Mouse (Mus musculus): Measurements from ENCODE around the gene Olfr630. TPM values are rescaled to one million over a fixed set of nuclear protein-coding genes. Genes with fewer than 3 reads are reported as not detected.
"Not testable (repeated sequence)": the region's sequence is repeated elsewhere in the genome, so short reads cannot be mapped to it uniquely, and the experiment has no call there.

Gene Olfr630
- polyA plus RNA-seq, 1 experiment = not detected

DNA sequence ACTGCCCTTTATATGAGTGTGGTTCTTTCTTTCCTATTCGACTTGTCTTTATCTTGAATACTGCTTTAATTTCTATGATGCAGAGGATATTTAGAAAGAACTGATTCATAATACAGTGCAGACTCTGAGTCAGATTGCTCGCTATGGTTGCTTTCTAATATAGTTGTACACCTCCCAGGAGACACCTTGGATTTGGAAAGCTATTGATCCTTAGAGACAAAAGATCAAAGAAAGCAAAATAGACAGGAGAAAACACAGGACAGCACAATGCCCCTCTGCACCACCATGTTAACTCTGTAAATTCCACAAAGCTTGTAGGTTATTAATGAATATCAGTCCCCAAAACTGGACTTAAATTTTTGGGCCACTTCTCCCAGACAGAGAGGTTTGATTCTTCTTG is 12.3 kb downstream of the Olfr630 start, which contains the start of gene Olfr629:
Gene Olfr629, minus strand, starts transcription at position 101 of the 400 bp plus-strand sequence.
- whole genome bisulfite sequencing = 67% methylated on average over 2 of the region's 2 CpGs
- no peak for DNase-seq
- H3K4me3 ChIP-seq (replicated peaks; ENCODE audit: insufficient read depth, low read depth, low read length) = no peak within 1 kb of the TSS
- H3K27ac ChIP-seq (ENCODE audit: insufficient read depth, low read length) = no peak within 1 kb of the TSS
- H3K4me1 ChIP-seq (ENCODE audit: control insufficient read depth, insufficient read depth, low read length) = no peaks in the 10 kb centered on the region
- H3K27me3 ChIP-seq (ENCODE audit: control insufficient read depth, insufficient read depth, low read length) = no peaks in the 10 kb centered on the region
- no peak for TF ChIP-seq CTCF (IDR thresholded peaks at IDR 0.05; ENCODE audit: borderline replicate concordance, insufficient read depth, low read depth, low read length)
- no peak for TF ChIP-seq POLR2A (IDR thresholded peaks at IDR 0.05; ENCODE audit: borderline replicate concordance, insufficient read depth, low read length)

DNA sequence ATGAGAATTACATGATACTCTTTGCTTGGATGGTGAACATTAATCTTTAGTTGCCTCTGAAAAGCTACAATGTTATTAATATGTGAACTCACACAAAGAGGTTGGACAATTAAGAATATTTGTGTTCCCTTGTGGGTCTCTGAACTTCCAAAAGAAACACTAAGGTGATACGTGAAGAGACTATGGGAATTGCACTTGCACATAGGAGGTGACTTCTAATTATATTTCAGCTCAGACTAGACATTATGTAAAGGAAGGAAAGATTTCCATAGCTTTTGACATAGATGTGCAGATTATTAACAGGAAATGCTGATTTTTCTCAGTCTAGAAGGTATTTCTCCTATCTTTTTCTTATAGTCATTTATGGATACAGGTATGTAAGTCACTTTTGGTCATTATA is 27.1 kb downstream of the Olfr630 start, which contains the start of gene Olfr628:
Gene Olfr628, plus strand, starts transcription at position 301 of the 400 bp plus-strand sequence.
- no peak for TF ChIP-seq POLR2A (IDR thresholded peaks at IDR 0.05; ENCODE audit: borderline replicate concordance, insufficient read depth, low read length)
- TF ChIP-seq CTCF (IDR thresholded peaks at IDR 0.05; ENCODE audit: borderline replicate concordance, insufficient read depth, low read depth, low read length) = no peak
- Histone ChIP-seq H3K27ac (ENCODE audit: insufficient read depth, low read length) (no peak within 1 kb of the TSS), H3K4me1 (ENCODE audit: control insufficient read depth, insufficient read depth, low read length) (no peaks in the 10 kb centered on the region), H3K4me3 (replicated peaks; ENCODE audit: insufficient read depth, low read depth, low read length) (no peak within 1 kb of the TSS), H3K27me3 (ENCODE audit: control insufficient read depth, insufficient read depth, low read length) (no peaks in the 10 kb centered on the region)
- WGBS = 92% methylated on average over 1 of the region's 1 CpGs
- no peak for DNase-seq

GRCm38 (mm10) chr7:103716398-103716797 is 40.7 kb downstream of the Olfr630 start:
- 97% methylated on average over 1 of the region's 1 CpGs for WGBS
- H3K27me3 ChIP-seq (ENCODE audit: control insufficient read depth, insufficient read depth, low read length); H3K4me3 ChIP-seq (replicated peaks; ENCODE audit: insufficient read depth, low read depth, low read length); DNase-seq; H3K4me1 ChIP-seq (ENCODE audit: control insufficient read depth, insufficient read depth, low read length); H3K27ac ChIP-seq (ENCODE audit: insufficient read depth, low read length): not testable (repeated sequence)

DNA sequence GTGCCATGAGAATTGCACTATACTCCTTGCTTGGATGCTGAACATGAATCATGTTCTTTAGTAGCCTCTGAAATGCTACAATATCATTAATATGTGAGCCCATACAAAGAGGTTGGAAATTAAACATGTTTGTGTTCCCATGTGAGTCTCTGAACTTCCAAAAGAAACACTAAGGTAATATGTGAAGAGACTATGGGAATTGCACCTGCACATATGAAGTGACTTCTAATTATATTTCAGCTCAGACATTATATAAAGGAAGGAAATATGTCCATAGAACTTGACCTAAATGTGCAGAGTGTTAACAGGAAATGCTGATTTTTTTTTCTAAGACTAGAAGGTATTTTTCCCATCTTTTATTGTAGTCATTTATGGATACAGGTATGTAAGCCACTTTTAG is 42.8 kb downstream of the Olfr630 start, which contains the start of gene Olfr243:
Gene Olfr243, plus strand, starts transcription at position 301 of the 400 bp plus-strand sequence.
- TF ChIP-seq CTCF (IDR thresholded peaks at IDR 0.05; ENCODE audit: borderline replicate concordance, insufficient read depth, low read depth, low read length) = no peak
- no peak for TF ChIP-seq POLR2A (IDR thresholded peaks at IDR 0.05; ENCODE audit: borderline replicate concordance, insufficient read depth, low read length)

GRCm38 (mm10) chr7:103712024-103712423 is 45.1 kb downstream of the Olfr630 start:
- no peak overlapping the region for H3K4me3 ChIP-seq (replicated peaks; ENCODE audit: insufficient read depth, low read depth, low read length)
- no peaks in the 10 kb centered on the region for H3K27me3 ChIP-seq (ENCODE audit: control insufficient read depth, insufficient read depth, low read length)
- no peak for TF ChIP-seq CTCF (IDR thresholded peaks at IDR 0.05; ENCODE audit: borderline replicate concordance, insufficient read depth, low read depth, low read length)
- 41% methylated on average over 2 of the region's 2 CpGs for WGBS
- H3K27ac ChIP-seq (ENCODE audit: insufficient read depth, low read length) = no peak overlapping the region
- no peaks in the 10 kb centered on the region for H3K4me1 ChIP-seq (ENCODE audit: control insufficient read depth, insufficient read depth, low read length)
- DNase-seq = no peak

More for the DNA sequence above, 42.8 kb downstream of the Olfr630 start, which contains the start of gene Olfr243:
- Histone ChIP-seq H3K27me3 (ENCODE audit: control insufficient read depth, insufficient read depth, low read length) (no peaks in the 10 kb centered on the region), H3K4me3 (replicated peaks; ENCODE audit: insufficient read depth, low read depth, low read length) (no peak within 1 kb of the TSS), H3K27ac (ENCODE audit: insufficient read depth, low read length) (no peak within 1 kb of the TSS), H3K4me1 (ENCODE audit: control insufficient read depth, insufficient read depth, low read length) (no peaks in the 10 kb centered on the region)
- no peak for DNase-seq

Other genes with a start within 250 kb of the Olfr630 start
- not detected in 2 replicates for gene Olfr610, start 245.2 kb downstream of the Olfr630 start, polyA plus RNA-seq (2012; rRNA removed)
- gene Olfr611, start 236.5 kb downstream of the Olfr630 start, polyA plus RNA-seq (2012; rRNA removed) = not detected in 2 replicates
- gene Olfr612, start 214.6 kb downstream of the Olfr630 start, polyA plus RNA-seq (2012; rRNA removed) = not detected in 2 replicates
- gene Olfr613, start 209.3 kb downstream of the Olfr630 start, polyA plus RNA-seq (2012; rRNA removed) = not detected in 2 replicates
- gene Olfr615, start 201.3 kb downstream of the Olfr630 start, polyA plus RNA-seq (2012; rRNA removed) = not detected in 2 replicates
- not detected in 2 replicates for gene Olfr616, start 188.2 kb downstream of the Olfr630 start, polyA plus RNA-seq (2012; rRNA removed)
- gene Olfr617, start 184.3 kb downstream of the Olfr630 start, polyA plus RNA-seq (2012; rRNA removed) = not detected in 2 replicates
- gene Olfr618, start 167.2 kb downstream of the Olfr630 start, polyA plus RNA-seq (2012; rRNA removed) = not detected in 2 replicates
- gene Olfr619, start 156.8 kb downstream of the Olfr630 start, polyA plus RNA-seq (2012; rRNA removed) = not detected in 2 replicates
- gene Olfr620, start 144.8 kb downstream of the Olfr630 start, polyA plus RNA-seq (2012; rRNA removed) = not detected in 2 replicates
- not detected in 2 replicates for gene Olfr622, start 114.6 kb downstream of the Olfr630 start, polyA plus RNA-seq (2012; rRNA removed)
- not detected in 2 replicates for gene Olfr623, start 93.6 kb downstream of the Olfr630 start, polyA plus RNA-seq (2012; rRNA removed)
- not detected in 2 replicates for gene Olfr624, start 86.1 kb downstream of the Olfr630 start, polyA plus RNA-seq (2012; rRNA removed)
- gene Olfr625-ps1, start 74.6 kb downstream of the Olfr630 start, polyA plus RNA-seq (2012; rRNA removed) = not detected in 2 replicates
- gene Olfr243, start 42.7 kb downstream of the Olfr630 start, polyA plus RNA-seq (2012; rRNA removed) = not detected in 2 replicates
- not detected in 2 replicates for gene Olfr628, start 27.0 kb downstream of the Olfr630 start, polyA plus RNA-seq (2012; rRNA removed)
- not detected in 2 replicates for gene Olfr629, start 12.4 kb downstream of the Olfr630 start, polyA plus RNA-seq (2012; rRNA removed)
- gene Olfr69, start 14.3 kb upstream of the Olfr630 start, polyA plus RNA-seq (2012; rRNA removed) = not detected in 2 replicates
- gene Olfr68, start 22.4 kb upstream of the Olfr630 start, polyA plus RNA-seq (2012; rRNA removed) = not detected in 2 replicates
- gene Olfr67, start 34.5 kb upstream of the Olfr630 start, polyA plus RNA-seq (2012; rRNA removed) = not detected in 2 replicates
- 64.2 and 175 TPM in 2 replicates for gene Hbb-bt, start 56.7 kb upstream of the Olfr630 start, polyA plus RNA-seq (2012; rRNA removed)
- gene Hbb-bs, start 70.8 kb upstream of the Olfr630 start, polyA plus RNA-seq (2012; rRNA removed) = 581 and 1,292 TPM in 2 replicates
- not detected in 2 replicates for gene Hbb-bh2, start 83.2 kb upstream of the Olfr630 start, polyA plus RNA-seq (2012; rRNA removed)
- gene Hbb-bh1, start 85.8 kb upstream of the Olfr630 start, polyA plus RNA-seq (2012; rRNA removed) = 0.41 TPM in 1 of 2 replicates, not detected in the other
- gene Hbb-y, start 95.9 kb upstream of the Olfr630 start, polyA plus RNA-seq (2012; rRNA removed) = 1.3 and 2.3 TPM in 2 replicates
- not detected in 2 replicates for gene Olfr66, start 128.9 kb upstream of the Olfr630 start, polyA plus RNA-seq (2012; rRNA removed)
- gene Olfr64, start 137.2 kb upstream of the Olfr630 start, polyA plus RNA-seq (2012; rRNA removed) = not detected in 2 replicates
- not detected in 2 replicates for gene Olfr65, start 146.2 kb upstream of the Olfr630 start, polyA plus RNA-seq (2012; rRNA removed)
- not detected in 2 replicates for gene Olfr631, start 171.5 kb upstream of the Olfr630 start, polyA plus RNA-seq (2012; rRNA removed)
- not detected in 2 replicates for gene Olfr632, start 177.0 kb upstream of the Olfr630 start, polyA plus RNA-seq (2012; rRNA removed)
- gene Olfr633, start 187.1 kb upstream of the Olfr630 start, polyA plus RNA-seq (2012; rRNA removed) = not detected in 2 replicates
- gene Olfr635, start 213.8 kb upstream of the Olfr630 start, polyA plus RNA-seq (2012; rRNA removed) = not detected in 2 replicates
- not detected in 2 replicates for gene Olfr638, start 241.4 kb upstream of the Olfr630 start, polyA plus RNA-seq (2012; rRNA removed)